Mouse (Mus musculus) stomach, embryonic 14.5 days (tissue): ENCODE results near the gene Cfl1. TPM values are rescaled to one million over a fixed set of nuclear protein-coding genes. Genes with fewer than 3 reads are reported as not detected.

Experiments
- polyA plus RNA-seq: library from polyadenylated mRNA; unstranded; fragments of >200 nt; fragmentation: Nextera tagmentation; extraction: Ambion mirVana; gene quantifications from 2 replicates; pipeline ENCODE4 v1.2.1, GENCODE M21; 2014

The Cfl1 gene
- polyA plus RNA-seq, 1 experiment from 2014 or later, result 2,937 TPM

Other genes with a start within 250 kb of the Cfl1 start
- 23.5 and 23.7 TPM in 2 replicates for gene Pacs1, start 217.3 kb upstream of the Cfl1 start, polyA plus RNA-seq
- gene Sf3b2, start 195.0 kb upstream of the Cfl1 start, polyA plus RNA-seq, result 325 and 343 TPM in 2 replicates
- 3.1 and 3.3 TPM in 2 replicates for gene Gal3st3, start 192.1 kb upstream of the Cfl1 start, polyA plus RNA-seq
- not detected in 2 replicates for gene Catsper1, start 154.7 kb upstream of the Cfl1 start, polyA plus RNA-seq
- 0.78 and 1.5 TPM in 2 replicates for gene Cst6, start 140.9 kb upstream of the Cfl1 start, polyA plus RNA-seq
- gene Eif1ad, start 123.7 kb upstream of the Cfl1 start, polyA plus RNA-seq, result 44.3 and 45.9 TPM in 2 replicates
- 434 and 456 TPM in 2 replicates for gene Banf1, start 123.3 kb upstream of the Cfl1 start, polyA plus RNA-seq
- 56.3 and 65.0 TPM in 2 replicates for gene Sart1, start 101.8 kb upstream of the Cfl1 start, polyA plus RNA-seq
- 2.0 TPM in 1 of 2 replicates, not detected in the other for gene Tsga10ip, start 87.9 kb upstream of the Cfl1 start, polyA plus RNA-seq
- 191 and 198 TPM in 2 replicates for gene Drap1, start 65.5 kb upstream of the Cfl1 start, polyA plus RNA-seq
- gene AI837181, start 65.3 kb upstream of the Cfl1 start, polyA plus RNA-seq, result 35.8 and 39.2 TPM in 2 replicates
- gene Fosl1, start 42.9 kb upstream of the Cfl1 start, polyA plus RNA-seq, result not detected in 2 replicates
- gene Ccdc85b, start 32.6 kb upstream of the Cfl1 start, polyA plus RNA-seq, result 6.8 and 7.8 TPM in 2 replicates
- gene Fibp, start 29.8 kb upstream of the Cfl1 start, polyA plus RNA-seq, result 126 and 130 TPM in 2 replicates
- gene Ctsw, start 21.9 kb upstream of the Cfl1 start, polyA plus RNA-seq, result 1.5 and 2.3 TPM in 2 replicates
- 177 and 179 TPM in 2 replicates for gene Efemp2, start 16.5 kb upstream of the Cfl1 start, polyA plus RNA-seq
- 41.2 and 46.6 TPM in 2 replicates for gene Mus81, start 2.1 kb upstream of the Cfl1 start, polyA plus RNA-seq
- gene 1700020D05Rik, start 13.3 kb downstream of the Cfl1 start, polyA plus RNA-seq, result 0.25 and 0.42 TPM in 2 replicates
- gene Snx32, start 20.1 kb downstream of the Cfl1 start, polyA plus RNA-seq, result 12.4 and 13.0 TPM in 2 replicates
- gene Ovol1, start 70.2 kb downstream of the Cfl1 start, polyA plus RNA-seq, result 11.2 and 11.5 TPM in 2 replicates
- 5.5 and 6.1 TPM in 2 replicates for gene Ap5b1, start 77.6 kb downstream of the Cfl1 start, polyA plus RNA-seq
- gene Rnaseh2c, start 111.4 kb downstream of the Cfl1 start, polyA plus RNA-seq, result 113 and 119 TPM in 2 replicates
- gene Kat5, start 119.8 kb downstream of the Cfl1 start, polyA plus RNA-seq, result 30.5 and 37.0 TPM in 2 replicates
- gene Rela, start 147.0 kb downstream of the Cfl1 start, polyA plus RNA-seq, result 49.0 and 52.2 TPM in 2 replicates
- 15.2 and 19.4 TPM in 2 replicates for gene Sipa1, start 173.3 kb downstream of the Cfl1 start, polyA plus RNA-seq
- gene Map3k11, start 198.3 kb downstream of the Cfl1 start, polyA plus RNA-seq, result 20.0 and 21.5 TPM in 2 replicates
- 29.8 and 32.1 TPM in 2 replicates for gene Pcnx3, start 198.5 kb downstream of the Cfl1 start, polyA plus RNA-seq
- gene Kcnk7, start 213.9 kb downstream of the Cfl1 start, polyA plus RNA-seq, result 0.62 and 0.84 TPM in 2 replicates
- gene Ehbp1l1, start 235.9 kb downstream of the Cfl1 start, polyA plus RNA-seq, result 36.7 and 37.4 TPM in 2 replicates
- gene Fam89b, start 239.2 kb downstream of the Cfl1 start, polyA plus RNA-seq, result 92.4 and 98.4 TPM in 2 replicates